Mouse (Mus musculus) G1E-ER4 (cell line): ENCODE measurements around the gene 4930415O20Rik. TPM values are rescaled to one million over a fixed set of nuclear protein-coding genes. Genes with fewer than 3 reads are reported as not detected.

ENCODE experiments used
- GATA1 ChIP-seq: IDR thresholded peaks from one replicate; pipeline ENCODE4 v1.8.0; 2012; ENCODE audit warnings: low read length, inconsistent platforms
- polyA plus RNA-seq: library from polyadenylated mRNA; stranded (reverse); fragments of >175 nt; gene quantifications from 2 replicates; pipeline ENCODE4 v1.2.3, GENCODE M21; 2012

The 4930415O20Rik gene
- polyA plus RNA-seq, 1 experiment = not detected

DNA sequence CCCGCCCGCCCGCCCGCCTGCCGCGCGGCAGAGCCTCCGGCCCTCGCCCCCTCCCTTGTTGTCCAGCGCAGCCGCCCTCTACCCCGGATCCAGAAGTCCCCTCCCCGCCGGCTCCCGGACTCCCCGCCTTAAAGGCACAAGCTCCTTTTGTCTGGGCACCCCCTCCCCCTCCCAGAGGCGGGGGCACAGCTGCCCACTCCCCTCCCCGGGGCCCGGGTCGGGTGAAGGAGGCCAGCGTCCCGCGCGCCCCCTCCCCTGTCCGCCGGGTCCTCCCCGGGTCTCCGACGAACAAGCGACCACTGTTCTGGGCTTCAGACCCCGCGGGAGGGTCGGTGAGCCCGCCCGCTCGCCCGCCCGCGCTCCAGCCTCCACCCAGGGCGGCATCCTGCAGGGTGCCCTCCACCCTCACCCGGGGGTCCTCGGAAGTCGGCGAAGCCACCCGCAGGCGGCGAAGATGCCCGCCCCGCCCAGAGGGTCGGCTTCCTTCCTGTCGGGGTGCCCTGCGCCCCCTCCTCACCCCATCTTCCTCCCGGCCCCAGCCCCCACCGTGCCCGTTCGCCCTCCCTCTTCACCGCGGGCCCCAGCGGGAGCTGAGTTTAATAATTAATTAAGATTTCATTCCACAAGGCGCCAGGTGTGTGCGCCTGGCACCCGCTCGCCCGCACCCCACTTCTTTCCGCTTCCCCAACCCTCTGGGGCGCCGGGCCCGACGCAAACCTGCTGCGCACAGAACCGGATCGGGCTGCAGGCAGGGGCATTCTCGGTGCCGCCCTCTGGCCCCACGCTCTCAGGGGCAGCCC is 38.7 kb downstream of the 4930415O20Rik start, which contains the start of gene Adcy6:
Gene Adcy6, minus strand, starts transcription at position 746 of the 800 bp plus-strand sequence.
- TF ChIP-seq GATA1 = no peak

DNA sequence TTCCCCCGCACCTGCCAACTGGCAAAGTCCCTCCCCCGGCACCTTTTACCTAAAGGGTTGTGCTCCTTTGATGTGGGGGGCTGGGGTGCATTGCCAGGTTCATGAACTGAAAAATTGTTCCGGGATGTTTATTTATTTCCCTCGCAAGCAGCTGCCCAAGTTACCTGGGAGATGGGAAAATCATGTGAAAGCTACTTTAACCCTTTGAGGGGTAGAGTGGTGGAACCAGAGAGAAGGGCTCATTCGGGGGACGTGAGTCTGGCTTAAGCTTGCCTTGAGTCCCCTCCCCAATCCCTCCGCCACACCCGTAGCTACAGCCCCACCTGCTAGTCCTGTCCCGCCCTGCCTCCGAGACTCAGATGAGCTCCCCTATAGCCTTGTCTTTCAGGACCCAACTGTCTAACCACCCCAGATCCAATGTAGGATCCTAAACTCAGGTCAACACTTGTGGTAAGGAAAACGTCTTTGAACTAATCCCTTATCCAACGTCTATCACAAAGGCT is 39.4 kb downstream of the 4930415O20Rik start:
- no peak for TF ChIP-seq GATA1

DNA sequence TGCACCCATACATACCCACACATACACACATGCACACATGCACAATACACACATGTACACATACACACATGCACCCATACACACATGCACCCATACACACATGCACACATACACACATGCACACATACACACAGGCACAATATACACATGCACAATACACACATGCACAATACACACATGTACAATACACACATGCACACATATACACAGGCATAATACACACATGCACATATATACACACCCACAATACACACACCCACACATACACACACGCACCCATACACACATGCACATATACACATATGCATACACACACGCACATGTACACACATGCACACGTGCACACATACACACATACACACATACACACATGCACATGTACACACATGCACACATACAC is 41.4 kb downstream of the 4930415O20Rik start:
- TF ChIP-seq GATA1 = no peak

DNA sequence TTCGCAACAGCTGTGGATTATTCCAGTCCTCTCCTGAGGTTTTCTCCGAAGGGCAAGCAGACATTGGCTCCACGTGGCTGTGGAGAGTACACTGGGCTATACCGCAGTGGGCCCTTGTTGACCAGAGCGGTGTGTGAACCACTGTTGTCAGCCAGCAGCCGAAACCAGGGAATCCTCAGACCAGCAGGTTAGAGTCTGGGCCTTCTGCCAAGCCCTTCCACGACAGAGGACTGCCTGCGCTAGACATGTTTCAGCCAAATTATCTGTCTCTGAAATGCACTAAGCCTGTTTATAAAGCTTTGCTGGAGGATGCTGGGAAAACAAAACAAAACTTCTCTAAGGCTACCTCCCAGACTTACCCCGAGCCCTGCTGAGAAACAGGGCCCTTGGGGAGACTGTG is 43.7 kb downstream of the 4930415O20Rik start:
- no peak for TF ChIP-seq GATA1

DNA sequence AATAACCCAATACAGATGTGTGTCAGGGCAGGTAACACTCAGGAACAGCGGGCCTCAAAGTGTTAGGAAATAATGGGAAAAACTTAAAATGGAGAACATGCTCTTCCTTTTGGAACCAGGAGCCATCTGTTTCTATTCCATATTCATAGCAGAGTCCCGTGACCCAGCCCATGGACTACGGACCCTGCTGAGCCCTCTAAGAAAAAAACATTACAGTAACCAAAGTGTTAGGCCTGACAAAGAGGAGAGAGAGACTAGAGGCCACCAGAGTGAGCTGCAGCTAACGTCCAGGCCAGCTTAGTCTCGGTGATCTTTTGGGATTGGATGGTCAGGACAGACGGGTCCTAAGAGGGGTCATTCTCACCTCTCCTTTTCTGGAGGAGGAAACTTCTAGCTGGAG is 44.2 kb downstream of the 4930415O20Rik start:
- no peak for TF ChIP-seq GATA1

GRCm38 (mm10) chr15:98615751-98616150 is 44.9 kb downstream of the 4930415O20Rik start:
- TF ChIP-seq GATA1 = no peak

DNA sequence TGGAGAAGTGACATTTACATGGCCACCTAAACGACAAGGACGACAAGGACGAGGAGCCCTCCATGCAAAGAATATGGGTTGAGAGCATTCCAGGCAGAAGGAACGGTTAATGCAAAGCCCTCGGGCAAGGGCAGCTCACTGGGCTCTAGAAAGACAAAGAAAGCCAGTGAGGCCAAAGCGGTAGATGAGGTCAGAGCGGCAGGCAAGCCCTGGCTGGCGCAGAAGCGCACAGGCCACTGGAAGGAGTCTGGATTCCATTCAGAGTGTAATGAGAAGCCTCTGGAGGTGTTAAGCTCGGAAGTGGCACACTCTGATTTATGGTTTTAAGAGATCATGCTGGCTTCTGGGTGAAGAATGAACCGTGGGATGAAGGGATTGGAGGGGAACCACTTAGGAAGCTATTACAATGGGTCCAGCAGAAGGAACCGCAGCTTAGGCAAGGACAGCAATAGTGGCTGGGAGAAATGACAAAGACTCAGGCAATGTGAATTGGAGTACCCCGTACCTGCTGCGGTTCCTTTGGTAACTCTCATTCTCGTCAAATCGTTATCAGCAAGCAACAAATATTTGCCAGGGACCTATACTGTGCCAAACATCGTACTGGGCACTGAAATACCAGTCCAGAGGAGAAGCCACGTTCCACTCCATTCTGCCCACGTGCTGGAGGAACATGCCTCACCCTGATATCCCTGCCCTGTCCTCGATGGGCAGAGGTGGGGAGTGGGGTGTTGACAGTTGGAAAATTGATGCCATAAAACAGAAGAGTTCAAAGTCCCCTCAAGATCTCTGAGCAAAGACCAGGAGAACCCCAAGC is 45.8 kb downstream of the 4930415O20Rik start:
- no peak for TF ChIP-seq GATA1

DNA sequence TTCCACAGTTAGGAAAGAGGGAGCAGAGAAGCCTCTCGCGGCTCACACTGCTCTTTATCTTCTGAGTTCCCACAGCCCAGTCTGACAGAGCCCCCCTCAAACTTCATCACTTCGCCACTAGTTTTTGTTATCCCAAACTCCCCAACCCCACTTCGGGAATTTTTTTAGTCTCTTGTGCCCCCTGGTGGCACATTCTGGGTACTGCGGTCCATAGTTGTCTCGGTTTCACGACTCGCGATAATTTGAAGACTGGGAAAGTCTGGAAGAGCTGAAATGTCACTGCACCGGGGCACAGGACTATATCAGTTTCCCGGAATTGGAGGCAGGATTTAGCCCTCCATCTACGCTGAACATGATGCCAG is 46.4 kb downstream of the 4930415O20Rik start:
- no peak for TF ChIP-seq GATA1

DNA sequence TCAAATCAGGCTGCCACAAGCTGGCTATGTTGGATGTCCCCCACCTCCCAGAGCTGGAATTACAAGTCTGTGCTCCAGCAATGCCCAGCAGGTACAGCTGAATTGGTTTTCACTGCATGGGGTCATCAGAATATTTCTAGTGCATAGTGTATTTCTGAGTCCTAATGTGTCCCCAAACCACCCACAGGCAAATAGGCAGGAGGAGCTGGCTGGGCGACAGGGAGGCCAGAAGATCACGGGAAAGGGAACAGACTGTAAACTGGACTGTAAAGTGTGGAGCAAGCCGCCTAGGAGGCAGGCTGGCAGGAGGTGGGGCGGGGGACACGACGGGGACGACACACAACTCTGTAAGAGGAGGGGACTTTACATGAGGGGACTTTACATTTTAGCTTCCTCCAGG is 51.4 kb downstream of the 4930415O20Rik start:
- no peak for TF ChIP-seq GATA1

DNA sequence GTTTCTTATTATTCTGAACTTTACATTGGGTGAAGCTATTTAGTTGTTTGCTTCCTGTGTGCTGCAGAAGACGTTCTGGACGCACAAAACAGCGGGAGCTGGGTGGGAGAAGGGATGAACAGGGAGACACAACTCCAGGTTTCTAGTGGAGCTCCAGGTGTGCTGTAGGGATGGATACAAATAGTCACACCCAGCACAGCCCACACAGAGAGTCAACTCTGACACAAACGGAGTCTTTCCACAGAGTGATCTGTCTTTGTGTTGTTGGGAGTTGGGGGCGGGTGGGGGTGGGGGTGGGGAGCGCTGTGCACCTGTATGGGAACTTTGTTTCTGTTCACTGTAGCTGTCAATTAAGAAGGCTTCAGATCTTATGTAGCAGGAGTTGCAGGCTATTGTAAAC is 51.9 kb downstream of the 4930415O20Rik start:
- no peak for TF ChIP-seq GATA1

- TF ChIP-seq GATA1 = no peak
These were observed 52.6 kb downstream of the 4930415O20Rik start for GRCm38 (mm10) chr15:98623361-98623821.

DNA sequence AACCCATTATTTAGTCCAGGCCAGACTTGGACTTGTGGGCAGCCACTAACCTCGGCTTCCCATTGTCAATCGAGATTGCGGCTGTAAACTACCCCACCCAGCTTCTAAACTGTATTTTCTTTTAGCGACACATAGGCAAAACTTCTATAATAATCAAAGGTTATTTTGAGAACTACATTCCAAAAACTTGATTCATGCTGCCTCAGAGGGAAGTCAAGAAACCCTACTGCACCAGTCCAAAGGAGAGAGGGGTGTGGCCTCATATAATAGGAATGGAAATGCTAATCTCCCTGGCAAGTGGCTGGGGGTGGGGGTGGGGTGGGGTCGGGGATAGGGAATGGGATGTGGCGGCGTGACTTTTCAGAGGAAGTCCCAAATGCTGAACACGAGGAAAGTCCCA is 55.3 kb downstream of the 4930415O20Rik start:
- no peak for TF ChIP-seq GATA1

DNA sequence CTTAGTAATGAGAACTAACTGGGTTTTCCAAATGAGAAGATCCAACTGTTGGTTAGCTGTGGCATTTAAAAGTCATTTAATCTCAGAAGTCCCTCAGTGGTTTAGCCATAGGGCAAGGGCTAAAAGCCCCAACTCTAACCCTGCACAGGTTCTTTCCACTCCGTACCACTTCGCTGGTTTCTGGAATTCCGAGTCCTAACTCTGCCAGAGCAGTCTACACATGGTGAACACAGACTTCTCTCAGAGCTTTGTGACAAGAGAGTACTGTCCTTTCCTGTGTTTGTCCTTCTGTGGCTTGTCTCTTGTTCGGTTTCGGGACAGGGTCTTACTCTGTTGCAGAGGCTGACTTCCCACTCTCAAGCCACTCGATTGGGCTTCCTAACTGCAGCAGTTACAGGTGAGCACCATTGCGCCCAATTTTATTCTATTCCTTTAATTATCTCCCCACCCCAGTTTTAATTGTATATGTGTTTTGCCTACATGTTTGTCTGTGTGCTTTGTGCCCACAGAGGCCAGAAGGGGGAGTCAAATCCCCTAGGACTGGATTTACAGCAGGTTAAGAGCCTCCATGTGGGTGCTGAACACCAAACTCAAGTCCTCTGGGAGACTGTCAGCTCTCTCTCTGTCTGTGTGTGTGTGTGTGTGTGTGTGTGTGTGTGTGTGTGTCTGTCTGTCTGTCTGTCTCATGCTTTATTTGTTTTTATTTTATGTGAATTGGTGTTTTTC is 55.8 kb downstream of the 4930415O20Rik start:
- no peak for TF ChIP-seq GATA1

DNA sequence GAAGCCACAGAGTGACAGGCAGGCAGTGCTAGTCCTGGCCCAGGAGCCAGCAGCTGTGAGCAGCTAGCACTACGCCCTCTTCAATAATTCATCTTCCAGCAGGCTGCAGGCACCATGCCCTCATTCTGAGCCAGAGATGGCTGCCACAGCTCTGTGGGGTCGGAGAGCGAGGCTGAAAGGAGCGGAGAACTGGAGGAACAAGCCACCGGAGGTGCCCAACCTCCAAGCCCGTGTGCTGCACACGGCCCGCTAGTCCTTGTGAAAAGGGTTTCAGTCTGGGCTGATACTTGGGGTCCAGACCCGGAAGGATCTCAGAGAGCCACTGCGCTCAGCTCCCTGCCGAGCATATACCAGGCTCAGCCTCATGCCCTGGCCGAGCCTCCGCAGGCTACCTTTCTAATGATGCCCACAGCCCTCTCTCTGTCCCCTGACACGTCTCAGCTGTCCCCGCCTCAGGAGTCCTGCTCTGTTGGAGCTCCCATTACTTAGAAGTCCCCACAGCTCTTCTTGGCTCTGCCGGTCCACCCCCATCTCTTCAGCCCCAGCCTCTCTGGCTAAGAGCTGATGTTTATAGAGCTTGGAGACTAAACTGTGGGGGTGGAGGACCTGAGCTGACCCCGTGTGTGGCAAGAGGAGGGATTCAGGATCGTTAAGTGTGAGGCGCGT is 57.9 kb downstream of the 4930415O20Rik start:
- TF ChIP-seq GATA1 = no peak

GRCm38 (mm10) chr15:98629464-98629863 is 58.7 kb downstream of the 4930415O20Rik start:
- no peak for TF ChIP-seq GATA1

- TF ChIP-seq GATA1 = no peak
These were observed 59.7 kb downstream of the 4930415O20Rik start, which contains the start of gene Cacnb3 for GRCm38 (mm10) chr15:98630540-98630939. TSS of gene Cacnb3 (plus strand) at chr15:98630840.
